Mouse (Mus musculus) C2C12 (cell line): ENCODE measurements around the gene Adprhl1.

Experiments
- CTCF ChIP-seq: IDR thresholded peaks from one replicate; pipeline ENCODE4 v1.5.1; 2011; ENCODE audit not compliant: control insufficient read depth, insufficient read depth, insufficient read length
- MYOD1 ChIP-seq: IDR thresholded peaks from one replicate; pipeline ENCODE4 v1.6.1; 2011; ENCODE audit warnings: low read depth; ENCODE audit not compliant: control insufficient read depth, insufficient read length
- USF1 ChIP-seq: IDR thresholded peaks from one replicate; pipeline ENCODE4 v1.6.1; 2011; ENCODE audit warnings: low read depth, mild to moderate bottlenecking, control low read depth, moderate library complexity

DNA sequence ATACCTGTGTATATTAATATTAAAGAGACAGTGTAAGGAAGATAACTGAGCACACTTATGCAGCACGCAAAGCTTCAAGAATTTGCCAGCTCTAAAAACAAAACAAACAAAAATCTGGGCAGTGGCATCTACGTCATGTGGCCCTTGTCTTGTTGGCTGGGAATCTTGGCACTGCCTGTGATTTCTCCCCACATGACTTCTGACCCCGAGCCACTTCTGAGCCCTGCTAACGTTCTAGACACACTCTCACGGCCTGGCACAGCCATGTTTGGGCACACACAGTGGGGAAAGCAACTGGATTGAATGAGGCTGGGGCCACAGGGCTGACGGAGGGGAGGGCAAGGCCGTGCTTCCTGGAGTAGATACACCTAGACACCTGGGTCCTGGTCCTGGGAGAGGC is 13.3 kb downstream of the Adprhl1 start:
- TF ChIP-seq CTCF: no peak
- TF ChIP-seq MYOD1: no peak
- no peak for TF ChIP-seq USF1
